Mouse (Mus musculus) erythroblast, adult 5-6 weeks (primary cell): ENCODE results near the gene Mill2. TPM values are rescaled to one million over a fixed set of nuclear protein-coding genes. Genes with fewer than 3 reads are reported as not detected.

Experiments
- ATAC-seq: replicated peaks from 2 replicates; pipeline ENCODE4 v1.8.0; 2016; ENCODE audit warnings: moderate number of reproducible peaks, mild to moderate bottlenecking, moderate TSS enrichment, inconsistent platforms; ENCODE audit not compliant: poor library complexity, low FRiP score, severe bottlenecking
- total RNA-seq, 2 experiments: library from RNA; stranded (forward) in 1 of 2; stranded (reverse) in 1 of 2; fragments of 150-400 nt in 1 of 2; fragments of 200-764, 138-1000 nt in 1 of 2; gene quantifications; 2 replicates each; pipeline versions ENCODE4 v1.2.3 to v1.2.4; 2015 to 2017; ENCODE audit warnings: low replicate concordance in 2 of 2

Gene Mill2
- total RNA-seq, 2 experiments from 2014 or later, result not detected

DNA sequence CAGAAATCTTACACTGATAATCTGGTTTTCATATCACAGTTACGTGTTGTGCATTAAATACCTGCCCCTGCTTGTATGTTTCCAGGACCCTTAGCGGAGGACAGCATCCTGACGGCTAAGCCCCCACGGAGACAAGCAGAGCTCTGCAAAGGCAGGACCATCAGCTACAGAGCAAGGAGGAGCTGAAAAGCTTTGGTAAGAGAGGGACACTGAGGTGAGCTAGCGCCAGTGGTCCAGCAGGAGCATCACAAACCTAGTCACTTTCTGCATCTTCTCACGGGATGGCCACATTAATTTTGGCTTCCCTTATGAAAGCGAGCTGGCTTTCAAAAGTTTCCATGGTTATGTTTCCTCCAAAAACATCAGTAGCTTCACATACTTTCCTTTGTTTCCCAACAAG lies 33.0 kb downstream of the Mill2 start:
- no peak for ATAC-seq

DNA sequence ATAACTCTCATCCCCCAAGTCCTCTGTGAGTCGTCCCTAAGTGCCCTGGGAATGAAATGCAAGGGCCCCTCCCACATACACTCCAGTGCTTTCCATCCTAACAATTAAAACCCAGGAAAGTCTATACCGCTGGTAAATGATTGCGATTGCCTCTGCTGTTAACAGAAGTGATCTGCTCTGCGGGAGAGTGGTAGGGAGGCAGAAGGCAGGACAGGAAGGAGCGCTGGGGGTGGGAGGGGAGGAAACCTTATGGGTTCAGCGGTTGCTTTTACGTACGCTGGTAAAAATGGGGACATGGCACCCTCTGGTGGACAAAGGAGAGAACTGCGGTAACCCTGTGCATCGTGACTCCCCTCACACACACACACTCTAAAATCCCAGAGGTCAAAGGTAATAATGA lies 33.5 kb downstream of the Mill2 start:
- peak; percentile 88 for ATAC-seq

DNA sequence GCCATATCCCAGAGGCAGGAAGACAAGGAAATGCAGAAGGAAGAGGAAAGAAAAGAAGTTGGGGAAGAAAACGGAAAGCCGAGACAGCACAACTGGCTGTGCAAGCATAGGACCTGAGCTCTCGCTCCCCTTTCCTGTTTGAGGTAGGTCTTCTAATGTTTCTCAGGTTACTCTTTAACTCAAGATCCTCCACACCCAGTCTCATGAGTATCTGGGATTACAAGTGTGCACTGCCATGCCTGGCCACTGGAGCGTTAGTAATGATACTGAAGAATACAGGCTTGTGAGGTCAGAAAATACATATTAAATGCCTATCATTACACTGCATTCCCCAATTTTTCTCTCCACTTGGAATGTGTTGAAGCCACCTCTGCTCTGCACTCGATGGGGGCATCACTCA lies 35.6 kb downstream of the Mill2 start:
- ATAC-seq, result no peak

DNA sequence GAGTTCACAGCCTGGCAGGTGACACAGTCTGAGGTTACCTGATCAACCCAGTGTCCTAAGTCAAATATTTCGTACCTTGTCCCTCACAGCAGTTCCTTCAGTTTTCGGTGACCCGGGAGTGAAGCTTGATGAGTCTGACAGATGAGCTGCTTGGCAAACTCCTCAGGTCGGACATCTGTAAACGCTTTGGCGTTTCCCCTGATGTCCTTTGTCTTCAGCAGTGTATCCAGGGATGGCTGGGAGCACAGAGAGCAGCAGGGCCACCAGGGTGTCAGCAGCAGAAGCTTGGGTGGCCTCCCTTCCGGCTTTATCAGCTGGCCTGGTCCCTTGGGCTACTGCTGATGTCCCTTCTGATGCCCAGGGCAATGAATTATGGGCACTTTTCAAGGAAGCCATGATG lies 38.9 kb downstream of the Mill2 start:
- no peak for ATAC-seq

DNA sequence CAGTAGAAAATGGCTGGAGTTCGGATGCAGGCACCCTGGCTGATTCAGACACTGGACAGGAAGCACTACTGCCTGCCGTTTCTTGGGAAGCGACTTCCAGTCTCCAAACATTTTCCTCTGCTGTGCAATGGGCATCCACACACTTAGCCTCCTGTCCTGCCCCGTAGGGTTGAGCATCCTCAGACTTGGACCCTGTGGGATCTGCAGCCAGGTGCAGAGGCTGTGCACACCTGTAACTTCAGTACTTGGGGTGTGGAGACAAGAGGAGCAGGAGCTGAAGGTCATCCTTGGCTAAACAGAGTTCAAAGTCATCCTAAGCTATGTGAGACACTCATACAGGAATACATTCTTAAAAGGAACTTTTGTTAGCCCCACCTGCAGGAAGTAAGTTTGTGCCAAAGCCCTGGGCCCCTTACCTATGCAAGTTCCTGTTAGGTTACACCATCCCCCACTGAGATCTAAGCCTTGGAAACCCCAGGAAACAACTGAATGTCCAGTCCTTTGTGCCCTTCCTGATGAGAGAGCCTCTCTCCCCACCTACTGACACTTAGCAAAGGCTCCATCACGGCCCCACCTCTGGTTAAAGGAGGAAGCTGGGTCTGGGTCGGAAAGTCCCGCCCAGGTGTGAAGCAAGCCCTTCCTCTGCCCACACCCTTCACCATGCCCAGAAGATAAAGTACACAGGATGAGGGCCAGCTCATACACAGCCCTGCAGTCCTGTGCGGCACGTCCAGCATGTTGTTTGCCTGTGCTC lies 44.4 kb downstream of the Mill2 start:
- no peak for ATAC-seq

DNA sequence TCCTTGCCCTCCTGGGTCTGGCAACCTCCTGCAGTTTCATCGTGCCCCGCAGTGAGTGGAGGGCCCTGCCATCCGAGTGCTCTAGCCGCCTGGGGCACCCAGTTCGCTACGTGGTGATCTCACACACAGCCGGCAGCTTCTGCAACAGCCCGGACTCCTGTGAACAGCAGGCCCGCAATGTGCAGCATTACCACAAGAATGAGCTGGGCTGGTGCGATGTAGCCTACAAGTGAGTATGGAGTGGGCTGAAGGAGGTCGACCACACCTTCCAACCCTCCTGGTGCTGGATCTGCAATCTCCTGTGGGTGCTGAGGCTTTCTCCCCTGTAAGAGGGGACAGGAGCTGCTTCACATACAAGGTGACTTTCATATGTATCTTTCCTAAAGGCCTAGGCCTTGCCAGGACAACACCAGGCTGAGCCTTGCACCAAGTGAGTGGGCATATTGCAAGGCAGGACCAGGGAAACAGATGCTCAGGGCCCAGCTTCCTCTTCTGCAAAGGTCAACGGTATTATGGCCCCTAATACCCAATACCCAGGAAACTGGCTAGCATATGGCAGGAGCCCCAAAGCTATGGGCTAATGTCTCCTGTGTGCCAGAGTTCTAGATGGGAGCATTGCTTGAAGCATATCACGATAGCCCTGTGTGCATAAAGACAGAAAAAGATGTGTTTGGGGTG lies 45.1 kb downstream of the Mill2 start:
- no peak for ATAC-seq

DNA sequence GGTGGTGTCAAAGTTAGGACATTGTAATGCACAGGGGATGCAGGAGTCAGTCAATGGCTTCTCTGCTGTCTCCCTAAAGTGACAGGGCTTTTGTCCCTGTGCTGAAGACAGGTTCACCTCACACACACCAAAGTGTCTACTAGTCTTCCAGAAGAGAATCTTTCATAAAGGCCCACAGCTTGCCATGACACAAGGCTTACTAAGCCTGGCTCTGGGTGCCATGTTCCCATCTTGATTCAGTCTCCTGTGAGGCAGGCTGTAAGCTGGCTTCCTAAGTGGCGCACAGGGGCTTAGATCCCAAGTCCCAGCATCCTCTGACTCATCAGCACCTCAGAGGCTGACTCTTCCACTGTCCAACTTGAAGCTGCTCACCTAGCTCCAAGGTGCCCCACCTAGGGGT lies 47.2 kb downstream of the Mill2 start:
- no peak for ATAC-seq

DNA sequence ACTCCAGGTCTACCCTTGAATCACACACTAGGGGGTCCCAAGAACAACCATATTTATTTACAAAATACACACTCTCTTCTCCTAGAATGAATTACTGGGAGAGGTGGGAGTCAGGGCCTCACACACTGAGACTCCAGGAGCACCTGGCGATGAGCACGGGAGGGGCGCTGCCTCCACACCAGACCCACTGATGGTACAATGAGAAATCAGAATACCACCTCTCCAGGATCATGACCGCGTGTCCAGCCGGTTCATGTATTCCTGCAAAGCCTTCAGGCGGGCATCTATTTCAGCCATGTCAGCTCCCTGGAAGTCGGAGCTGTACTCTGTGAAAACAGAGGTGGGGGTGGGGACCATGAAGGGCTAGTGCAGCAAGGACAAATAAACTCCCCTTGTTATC lies 51.1 kb downstream of the Mill2 start:
- ATAC-seq, result no peak

DNA sequence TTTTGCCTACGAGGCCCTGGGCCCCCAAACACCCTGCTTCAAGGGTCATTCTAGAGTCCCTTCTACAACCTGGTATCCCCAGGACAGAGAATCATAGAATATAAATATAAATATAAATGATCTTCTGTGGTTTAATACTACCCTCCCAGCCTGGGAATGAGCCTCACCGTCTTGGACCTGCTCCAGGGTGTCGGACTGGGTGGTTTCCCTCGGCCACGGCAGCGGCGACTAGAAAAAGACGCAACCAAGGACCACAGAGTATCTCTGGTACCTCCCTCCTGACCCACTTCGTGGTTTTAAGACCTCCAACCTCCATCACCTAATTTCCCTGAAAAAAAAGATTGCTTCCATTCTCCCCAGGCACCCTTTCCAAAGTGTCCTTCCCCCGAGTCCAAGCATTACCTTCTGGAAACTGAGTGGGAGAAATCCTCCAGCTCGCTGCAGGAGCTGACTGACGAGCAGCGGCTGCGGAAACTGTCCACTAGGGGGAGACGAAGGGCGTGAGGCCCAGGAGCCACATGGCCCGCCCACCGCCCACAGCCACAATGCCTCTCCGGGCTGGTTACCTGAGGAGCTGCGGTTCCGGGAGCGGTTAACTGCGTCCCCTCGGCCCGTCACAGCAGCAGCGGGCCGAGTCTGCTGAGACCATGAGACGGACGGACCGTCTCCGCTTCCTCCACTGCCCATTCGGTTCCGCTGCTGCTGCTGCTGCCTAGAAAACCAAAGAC lies 52.3 kb downstream of the Mill2 start:
- ATAC-seq, result peak; percentile 89

DNA sequence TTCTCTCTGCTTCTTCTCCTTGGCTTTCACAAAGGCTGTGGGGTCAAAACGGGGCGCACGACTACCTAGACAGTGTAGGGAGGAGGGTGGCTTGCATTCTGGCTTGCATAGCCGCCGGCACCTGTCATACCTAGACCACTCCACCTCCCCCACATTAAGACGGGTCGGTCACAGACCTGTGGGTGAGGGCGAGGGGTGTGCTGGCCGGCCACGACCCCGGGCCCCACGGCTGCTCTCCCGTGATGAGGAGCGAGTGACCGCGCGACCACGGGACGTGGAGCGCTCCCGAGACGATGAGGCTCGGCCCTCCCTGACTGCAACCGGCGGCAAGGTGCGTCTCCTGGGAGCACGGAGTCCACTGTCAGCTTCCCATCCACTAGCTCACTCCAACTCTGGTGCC lies 53.2 kb downstream of the Mill2 start:
- no peak for ATAC-seq

DNA sequence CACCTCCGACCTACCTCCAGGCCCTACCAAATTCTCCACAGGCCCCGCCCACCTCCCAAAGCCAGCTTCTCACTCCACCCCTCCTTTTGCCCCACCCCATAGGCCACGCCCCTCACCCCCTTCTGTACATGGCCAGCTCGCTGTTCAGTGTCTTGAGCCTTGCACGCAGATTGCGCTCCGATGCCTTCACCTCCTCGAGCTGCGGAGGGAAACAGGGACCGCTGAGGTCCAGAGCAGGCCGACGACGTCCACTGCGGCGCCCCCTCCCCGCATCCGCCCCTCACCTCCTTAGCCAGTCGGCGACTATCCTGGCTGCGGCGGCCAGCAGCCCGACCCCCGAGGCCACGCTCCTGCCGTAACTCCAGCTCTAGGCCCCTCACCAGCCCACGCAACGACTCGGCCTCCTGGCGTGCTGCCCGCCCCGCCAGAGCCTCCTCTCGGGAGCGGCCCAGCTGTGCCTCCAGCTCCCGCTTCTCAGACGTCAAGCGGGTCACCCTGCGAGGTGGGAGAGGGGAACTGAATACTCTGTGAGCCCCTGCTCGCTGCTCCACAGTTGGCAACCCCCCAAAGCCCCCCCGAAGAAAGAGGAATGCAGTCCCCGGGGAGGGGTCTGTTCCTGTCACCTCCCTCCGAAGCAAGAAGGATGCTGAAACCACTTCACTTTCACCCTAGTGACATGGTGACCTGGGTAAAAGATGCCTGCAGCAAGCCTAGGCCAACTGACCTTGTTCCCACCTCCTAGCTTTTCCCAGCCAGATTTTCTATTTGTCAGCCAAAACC lies 54.1 kb downstream of the Mill2 start:
- 0 out of 2 replicates have a peak, but pooled peaks have one; percentile 54 for ATAC-seq

DNA sequence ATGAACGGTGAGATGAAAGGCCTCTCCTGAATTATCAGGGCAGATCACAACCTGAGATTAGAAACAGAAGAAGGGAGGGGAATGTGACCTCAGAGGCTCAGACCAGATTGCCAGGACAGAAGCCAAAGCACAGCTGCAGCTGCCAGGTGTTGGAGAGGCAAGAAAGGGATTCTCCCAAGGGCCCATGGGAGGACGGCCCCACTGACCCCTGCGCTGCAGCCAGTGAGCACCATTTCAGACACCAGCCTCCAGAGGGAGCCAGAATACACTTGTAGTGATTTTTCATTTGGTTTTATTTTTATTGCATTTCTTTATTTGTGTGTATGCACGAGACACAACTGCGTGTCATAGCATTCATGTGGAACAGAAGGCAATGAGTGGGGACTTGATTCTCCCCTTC lies 56.8 kb downstream of the Mill2 start:
- no peak for ATAC-seq

DNA sequence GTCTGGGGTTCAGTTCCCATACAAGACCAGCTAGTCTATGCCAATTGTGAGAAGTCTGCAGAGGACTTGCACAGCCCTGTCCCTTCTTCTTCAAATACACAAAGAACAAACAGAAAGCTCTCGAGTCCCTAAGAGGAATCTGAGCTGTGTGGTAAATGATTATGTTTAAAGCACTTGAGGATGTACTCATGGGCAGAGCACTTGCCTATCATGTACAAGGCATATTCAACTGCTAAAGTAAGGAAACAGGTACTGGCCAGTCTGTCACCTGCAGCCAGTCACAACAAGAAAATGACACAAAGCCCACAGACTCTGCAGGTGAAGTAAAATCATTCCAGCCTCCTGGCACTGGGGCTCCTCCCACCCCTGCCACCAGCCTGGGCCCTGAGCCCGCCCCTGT lies 60.7 kb downstream of the Mill2 start:
- ATAC-seq, result no peak

DNA sequence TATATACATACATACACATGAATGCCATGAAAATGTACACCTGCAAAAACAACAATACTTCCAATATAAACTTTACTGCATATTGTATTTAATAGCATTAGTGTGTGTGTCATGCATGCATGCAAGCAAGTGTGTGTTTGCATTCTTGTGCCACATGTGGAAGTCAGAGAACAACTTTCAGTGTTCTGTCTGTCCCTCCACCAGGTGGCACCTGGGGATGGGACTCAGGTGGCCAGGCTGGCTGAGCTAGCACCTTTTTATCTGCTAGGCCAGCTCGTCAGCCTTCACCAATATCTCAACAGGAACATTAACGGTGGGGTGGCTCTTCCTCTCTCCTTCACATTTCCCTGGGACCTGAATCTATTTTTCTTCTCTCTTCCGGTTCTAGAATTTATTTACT lies 62.7 kb downstream of the Mill2 start:
- ATAC-seq, result no peak

DNA sequence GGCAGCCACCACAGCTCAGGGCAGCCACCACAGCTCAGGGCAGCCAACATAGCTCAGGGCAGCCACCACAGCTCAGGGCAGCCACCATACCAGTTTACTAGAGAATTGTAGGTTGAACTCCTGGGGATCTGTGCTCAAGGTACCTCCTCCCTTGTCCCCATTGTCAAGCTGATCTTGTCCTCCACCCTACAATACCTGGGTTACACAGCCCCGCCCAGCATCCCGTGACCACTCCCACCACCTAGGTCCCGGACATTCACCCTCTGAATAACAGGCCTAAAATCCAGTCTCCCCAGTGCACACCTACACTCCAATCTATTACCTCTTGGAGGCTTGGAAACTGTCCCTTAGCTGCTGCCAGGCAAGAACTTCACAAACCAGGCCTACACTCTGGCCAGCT lies 65.2 kb downstream of the Mill2 start:
- ATAC-seq, result no peak

DNA sequence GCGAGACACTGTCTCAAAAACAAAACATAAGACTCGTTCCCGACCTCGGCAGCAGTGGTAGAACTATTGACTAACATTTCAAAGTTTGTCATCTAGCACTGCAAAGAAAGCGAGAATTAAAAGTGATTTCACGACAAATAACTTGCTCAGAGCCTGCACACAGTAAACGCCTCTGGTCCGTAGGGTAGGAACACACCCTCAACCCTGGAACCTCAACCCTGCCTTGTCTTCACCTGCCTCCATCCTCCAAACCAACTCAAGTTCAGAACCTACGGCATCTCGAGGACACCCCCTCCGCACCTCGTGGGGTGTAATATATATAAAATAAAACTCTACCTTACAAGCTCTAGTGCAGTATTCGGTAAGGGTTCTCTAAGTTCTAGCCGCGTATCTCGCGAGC lies 70.0 kb downstream of the Mill2 start:
- ATAC-seq, result peak; percentile 51

DNA sequence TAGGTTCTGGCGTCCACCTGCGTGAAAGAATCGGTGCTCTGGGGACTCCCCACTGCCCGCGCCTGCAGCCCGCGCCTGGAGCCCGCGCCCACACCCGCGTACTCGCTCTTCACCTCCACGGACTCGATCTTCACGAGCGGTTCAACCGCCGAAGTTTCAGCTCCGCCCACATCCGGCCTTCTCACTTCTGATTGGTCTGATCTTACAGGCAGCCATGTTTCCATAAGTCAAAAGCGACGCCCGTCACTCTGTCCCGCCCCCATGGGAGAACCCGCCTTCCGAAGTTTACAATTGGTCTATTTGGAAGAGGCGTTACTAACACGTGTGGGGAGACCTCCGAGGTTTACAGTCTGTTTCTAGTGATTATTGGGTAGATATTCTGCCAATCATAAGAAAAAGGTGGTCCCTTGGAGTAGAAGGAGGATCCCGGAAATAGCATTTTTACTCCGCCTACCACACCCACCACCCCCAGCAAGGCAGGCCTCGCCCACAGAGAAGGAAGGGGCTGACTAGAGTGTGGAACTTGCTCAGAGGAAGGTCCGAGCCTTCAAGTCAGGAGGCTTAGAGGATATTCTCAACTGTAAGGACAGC lies 70.6 kb downstream of the Mill2 start, which contains the start of gene Ccdc61:
TSS of gene Ccdc61 (minus strand) at position 175 of the 591 bp plus-strand sequence.
- ATAC-seq, result peak; percentile 98
